Mouse (Mus musculus): ENCODE results near the gene Ndufb7.

Ndufb7 gene

GRCm38 (mm10) chr8:83602650-83603029 is 36.2 kb downstream of the Ndufb7 start:
- no peak for DNase-seq (ENCODE audit: low spot score)

- peak; percentile 100 for DNase-seq (ENCODE audit: low spot score)
Measured at GRCm38 (mm10) chr8:83607661-83608397, 41.4 kb downstream of the Ndufb7 start, which contains the start of the genes Tecr and Dnajb1. Gene Tecr (minus strand): TSS chr8:83607971. Gene Dnajb1 (plus strand): TSS chr8:83608193.

GRCm38 (mm10) chr8:83608398-83608829 is 41.9 kb downstream of the Ndufb7 start:
- peak; percentile 80 for DNase-seq (ENCODE audit: low spot score)

- DNase-seq (ENCODE audit: low spot score): no peak
Measured at GRCm38 (mm10) chr8:83609086-83609485, 42.6 kb downstream of the Ndufb7 start.

- DNase-seq (ENCODE audit: low spot score): no peak
Measured at GRCm38 (mm10) chr8:83609547-83610180, 43.2 kb downstream of the Ndufb7 start.

- DNase-seq (ENCODE audit: low spot score): no peak
Measured at GRCm38 (mm10) chr8:83611921-83612320, 45.5 kb downstream of the Ndufb7 start.

- DNase-seq (ENCODE audit: low spot score): no peak
Measured at GRCm38 (mm10) chr8:83613695-83614094, 47.2 kb downstream of the Ndufb7 start.

GRCm38 (mm10) chr8:83616625-83617024 is 50.2 kb downstream of the Ndufb7 start:
- no peak for DNase-seq (ENCODE audit: low spot score)

- DNase-seq (ENCODE audit: low spot score): no peak
Measured at GRCm38 (mm10) chr8:83617111-83617510, 50.6 kb downstream of the Ndufb7 start.

- DNase-seq (ENCODE audit: low spot score): no peak
Measured at GRCm38 (mm10) chr8:83618566-83618965, 52.1 kb downstream of the Ndufb7 start.

GRCm38 (mm10) chr8:83619568-83620285 is 53.3 kb downstream of the Ndufb7 start:
- DNase-seq (ENCODE audit: low spot score): no peak

Data from layer of hippocampus, adult 11-12 months (tissue).